Mouse (Mus musculus) MEL (cell line): ENCODE data around the gene Tnrc6c. TPM values are rescaled to one million over a fixed set of nuclear protein-coding genes. Genes with fewer than 3 reads are reported as not detected.

Experiments used
- DNase-seq: peaks from one replicate; pipeline ENCODE4 v3.0.0; 2011; ENCODE audit warnings: low read depth, low spot score
- H3K27ac ChIP-seq: 2 replicates; pipeline ENCODE4 v1.5.1; 2012; ENCODE audit warnings: low read depth, mild to moderate bottlenecking, control low read depth, low read length, moderate library complexity; ENCODE audit not compliant: control insufficient read depth
- H3K27me3 ChIP-seq, 2 experiments: fragments of 150-350 bp in 1 of 2; sonication (generic) in 1 of 2; 2 replicates each; pipeline ENCODE4 v1.6.1; 2012; ENCODE audit warnings: low read length in 2 of 2, mild to moderate bottlenecking in 2 of 2, improper control_type of control experiment in 1 of 2, moderate library complexity in 1 of 2; ENCODE audit not compliant: insufficient read depth in 2 of 2, control insufficient read depth in 1 of 2
- H3K36me3 ChIP-seq, 2 experiments: 2 replicates each; pipeline ENCODE4 v1.6.1; 2012 to 2014; ENCODE audit warnings: low read length in 2 of 2, improper control_type of control experiment in 1 of 2, inconsistent platforms in 1 of 2, mild to moderate bottlenecking in 1 of 2; ENCODE audit not compliant: insufficient read depth in 2 of 2, control insufficient read depth in 1 of 2
- H3K4me1 ChIP-seq, 2 experiments: fragments of 150-350 bp in 1 of 2; sonication (generic) in 1 of 2; 2 replicates each; pipeline ENCODE4 v1.6.1; 2012; ENCODE audit warnings: low read length in 2 of 2, improper control_type of control experiment in 1 of 2, mild to moderate bottlenecking in 1 of 2; ENCODE audit not compliant: insufficient read depth in 2 of 2, control insufficient read depth in 1 of 2
- H3K4me3 ChIP-seq, 2 experiments: fragments of 150-350 bp in 1 of 2; sonication (generic) in 1 of 2; 2 replicates each; pipeline ENCODE4 v1.5.1; 2012; ENCODE audit warnings: low read depth in 2 of 2, low read length in 2 of 2, mild to moderate bottlenecking in 2 of 2, moderate library complexity in 2 of 2, control low read depth in 1 of 2, improper control_type of control experiment in 1 of 2; ENCODE audit not compliant: control insufficient read depth in 1 of 2, insufficient read depth in 1 of 2
- H3K79me2 ChIP-seq: 2 replicates; pipeline ENCODE4 v1.6.1; 2012; ENCODE audit warnings: mild to moderate bottlenecking, low read length, moderate library complexity; ENCODE audit not compliant: control insufficient read depth, poor library complexity, insufficient read depth
- H3K9ac ChIP-seq: 2 replicates; pipeline ENCODE4 v1.6.1; 2012; ENCODE audit warnings: low read depth, mild to moderate bottlenecking, control low read depth, low read length, moderate library complexity; ENCODE audit not compliant: control insufficient read depth, poor library complexity, severe bottlenecking
- H3K9me3 ChIP-seq: fragments of 150-350 bp; sonication (generic); replicated peaks from 2 replicates; pipeline ENCODE4 v1.6.1; 2012; ENCODE audit warnings: mild to moderate bottlenecking, low read length, improper control_type of control experiment, moderate library complexity; ENCODE audit not compliant: insufficient read depth
- CHD1 ChIP-seq: IDR thresholded peaks from 2 replicates; pipeline ENCODE4 v1.6.1; 2012; ENCODE audit warnings: low read depth, mild to moderate bottlenecking, inconsistent platforms, low read length, improper control_type of control experiment
- CHD2 ChIP-seq: IDR thresholded peaks from 2 replicates; pipeline ENCODE4 v1.6.1; 2011; ENCODE audit warnings: low read length, improper control_type of control experiment
- E2F4 ChIP-seq: IDR thresholded peaks from 2 replicates; pipeline ENCODE4 v1.6.1; 2011; ENCODE audit warnings: low read depth, low read length, improper control_type of control experiment, borderline replicate concordance
- ETS1 ChIP-seq: IDR thresholded peaks from 2 replicates; pipeline ENCODE4 v1.6.1; 2012; ENCODE audit warnings: low read depth, mild to moderate bottlenecking, inconsistent platforms, low read length, improper control_type of control experiment, moderate library complexity
- GABPA ChIP-seq: IDR thresholded peaks from 2 replicates; pipeline ENCODE4 v1.6.1; 2012; ENCODE audit warnings: low read depth, mild to moderate bottlenecking, inconsistent platforms, low read length, improper control_type of control experiment, moderate library complexity
- GATA1 ChIP-seq: IDR thresholded peaks from 2 replicates; pipeline ENCODE4 v1.6.1; 2011; ENCODE audit warnings: low read depth, low read length, improper control_type of control experiment
- HCFC1 ChIP-seq: IDR thresholded peaks from 2 replicates; pipeline ENCODE4 v1.6.1; 2012; ENCODE audit warnings: low read depth, mild to moderate bottlenecking, inconsistent platforms, low read length, improper control_type of control experiment, moderate library complexity
- JUND ChIP-seq: IDR thresholded peaks from 2 replicates; pipeline ENCODE4 v1.6.1; 2011; ENCODE audit warnings: low read depth, mild to moderate bottlenecking, improper control_type of control experiment, low read length
- KAT2A ChIP-seq: conservative IDR thresholded peaks from 2 replicates; pipeline ENCODE4 v1.6.1; 2012; ENCODE audit warnings: low read depth, low read length, improper control_type of control experiment, inconsistent platforms
- MAFK ChIP-seq: IDR thresholded peaks from 2 replicates; pipeline ENCODE4 v1.6.1; 2011; ENCODE audit warnings: low read depth, mild to moderate bottlenecking, low read length, improper control_type of control experiment, borderline replicate concordance
- MXI1 ChIP-seq: IDR thresholded peaks from 2 replicates; pipeline ENCODE4 v1.6.1; 2011; ENCODE audit warnings: mild to moderate bottlenecking, low read depth, low read length, improper control_type of control experiment
- MYB ChIP-seq: IDR thresholded peaks from 2 replicates; pipeline ENCODE4 v1.6.1; 2011; ENCODE audit warnings: mild to moderate bottlenecking, low read depth, low read length, improper control_type of control experiment
- MYC ChIP-seq: IDR thresholded peaks from 2 replicates; pipeline ENCODE4 v1.6.1; 2011; ENCODE audit warnings: low read depth, mild to moderate bottlenecking, low read length, improper control_type of control experiment, moderate library complexity
- NRF1 ChIP-seq: IDR thresholded peaks from 2 replicates; pipeline ENCODE4 v1.6.1; 2014; ENCODE audit warnings: low read depth, mild to moderate bottlenecking, inconsistent platforms, low read length, improper control_type of control experiment, moderate library complexity; ENCODE audit not compliant: poor library complexity, insufficient read depth, severe bottlenecking
- POLR2A ChIP-seq, 2 experiments: IDR thresholded peaks; 2 replicates each; pipeline ENCODE4 v1.6.1; 2011 to 2012; ENCODE audit warnings: low read length in 2 of 2, mild to moderate bottlenecking in 2 of 2, control low read depth in 1 of 2, improper control_type of control experiment in 1 of 2, low read depth in 1 of 2, moderate library complexity in 1 of 2; ENCODE audit not compliant: control insufficient read depth in 1 of 2, insufficient read depth in 1 of 2, poor library complexity in 1 of 2
- POLR2AphosphoS2 ChIP-seq: IDR thresholded peaks from 2 replicates; pipeline ENCODE4 v1.6.1; 2011; ENCODE audit warnings: low read length, improper control_type of control experiment
- POLR2AphosphoS5 ChIP-seq: IDR thresholded peaks from 2 replicates; pipeline ENCODE4 v1.6.1; 2012; ENCODE audit warnings: low read depth, borderline replicate concordance, mild to moderate bottlenecking, inconsistent platforms, low read length, moderate library complexity, mixed read lengths
- SIN3A ChIP-seq: IDR thresholded peaks from 2 replicates; pipeline ENCODE4 v1.6.1; 2012; ENCODE audit warnings: low read length, improper control_type of control experiment, inconsistent platforms
- TAL1 ChIP-seq: IDR thresholded peaks from 2 replicates; pipeline ENCODE4 v1.6.1; 2012; ENCODE audit warnings: mild to moderate bottlenecking, inconsistent platforms, low read length, moderate library complexity, mixed read lengths
- TCF12 ChIP-seq: IDR thresholded peaks from 2 replicates; pipeline ENCODE4 v1.6.1; 2014; ENCODE audit warnings: low read depth, mild to moderate bottlenecking, inconsistent platforms, low read length, improper control_type of control experiment, moderate library complexity
- USF1 ChIP-seq: IDR thresholded peaks from 2 replicates; pipeline ENCODE4 v1.6.1; 2014; ENCODE audit warnings: low read depth, mild to moderate bottlenecking, inconsistent platforms, low read length, improper control_type of control experiment, moderate library complexity
- USF2 ChIP-seq, 2 experiments: IDR thresholded peaks; 2 replicates each; pipeline ENCODE4 v1.6.1; 2011 to 2012; ENCODE audit warnings: improper control_type of control experiment in 2 of 2, low read length in 2 of 2, borderline replicate concordance in 1 of 2, inconsistent platforms in 1 of 2, low read depth in 1 of 2, mild to moderate bottlenecking in 1 of 2; ENCODE audit not compliant: insufficient read depth in 1 of 2
- ZC3H11A ChIP-seq: IDR thresholded peaks from 2 replicates; pipeline ENCODE4 v1.6.1; 2012; ENCODE audit warnings: low read depth, mild to moderate bottlenecking, inconsistent platforms, low read length, improper control_type of control experiment
- ZMIZ1 ChIP-seq: IDR thresholded peaks from 2 replicates; pipeline ENCODE4 v1.6.1; 2012; ENCODE audit warnings: low read depth, mild to moderate bottlenecking, inconsistent platforms, low read length, improper control_type of control experiment, moderate library complexity
- ZNF384 ChIP-seq: IDR thresholded peaks from 2 replicates; pipeline ENCODE4 v1.6.1; 2012; ENCODE audit warnings: low read depth, mild to moderate bottlenecking, inconsistent platforms, low read length, improper control_type of control experiment
- polyA plus RNA-seq, 2 experiments: library from polyadenylated mRNA; stranded (reverse) in 1 of 2; unstranded in 1 of 2; fragments of >175 nt in 1 of 2; fragments of >200 nt in 1 of 2; gene quantifications; 2 replicates each; pipeline versions ENCODE4 v1.2.1 to v1.2.4; 2012; ENCODE audit warnings: low replicate concordance in 2 of 2, low read depth in 1 of 2; ENCODE audit not compliant: insufficient read length in 2 of 2, insufficient read depth in 1 of 2, missing spikeins in 1 of 2
- total RNA-seq: library from RNA; depleted of rRNA; stranded (reverse); fragments of 300-350 nt; gene quantifications from 2 replicates; pipeline ENCODE4 v1.2.3, GENCODE M21; 2012

Gene Tnrc6c
- total and polyA plus RNA-seq, 3 experiments = 16.0 to 19.1 TPM; not detected in 1

- TF ChIP-seq USF1 = no peak
- no peak for TF ChIP-seq POLR2A (IDR thresholded peaks at IDR 0.05; ENCODE audit: control insufficient read depth in 1 of 2, insufficient read depth in 1 of 2, low read depth in 1 of 2, low read length in 2 of 2, poor library complexity in 1 of 2)
- peak; percentile 54; the same call in 1 of the 2 replicates for TF ChIP-seq JUND
- TF ChIP-seq MYB = no peak
- no peak for TF ChIP-seq MAFK
- TF ChIP-seq POLR2AphosphoS5 = no peak
- peak; percentile 90 for TF ChIP-seq GATA1
- TF ChIP-seq POLR2AphosphoS2 = no peak
- no peak for TF ChIP-seq TAL1
- TF ChIP-seq KAT2A = no peak
- TF ChIP-seq SIN3A = peak; percentile 73
- TF ChIP-seq ETS1 = peak; percentile 35; the same call in 1 of the 2 replicates
- no peak for TF ChIP-seq ZMIZ1
- TF ChIP-seq CHD1 = no peak
These were observed 9.1 kb downstream of the Tnrc6c start (continued) for GRCm38 (mm10) chr11:117663036-117663809.

GRCm38 (mm10) chr11:117663810-117664139, 9.7 kb downstream of the Tnrc6c start:
- H3K79me2 ChIP-seq = peaks cover 74% of the 10 kb centered on the region
- DNase-seq = no peak
- peak overlapping the region in 1 of 2 experiments; percentile 40; a peak in 2 of 4 replicates for H3K4me3 ChIP-seq
- H3K9me3 ChIP-seq = no peaks in the 10 kb centered on the region
- no peak overlapping the region for H3K9ac ChIP-seq
- H3K27me3 ChIP-seq = no peaks in the 10 kb centered on the region
- no peak for TF ChIP-seq HCFC1
- TF ChIP-seq ZNF384 = 0 out of 2 replicates have a peak, but pooled peaks have one; percentile 35
- no peak for TF ChIP-seq TAL1
- peaks cover 24 to 28% of the 10 kb centered on the region in 2 experiments for H3K4me1 ChIP-seq
- H3K36me3 ChIP-seq = peaks cover 0 to 48% of the 10 kb centered on the region in 2 experiments; a peak in 3 of 4 replicates
- peak overlapping the region; percentile 81 for H3K27ac ChIP-seq

- Histone ChIP-seq H3K27ac (no peak overlapping the region), H3K9ac (no peak overlapping the region), H3K4me1 (peaks cover 24 to 26% of the 10 kb centered on the region in 2 experiments), H3K36me3 (peaks cover 0 to 45% of the 10 kb centered on the region in 2 experiments; a peak in 3 of 4 replicates), H3K27me3 (no peaks in the 10 kb centered on the region), H3K4me3 (no peak overlapping the region), H3K79me2 (peaks cover 67% of the 10 kb centered on the region), H3K9me3 (no peaks in the 10 kb centered on the region)
- TF ChIP-seq GATA1 = no peak
- TF ChIP-seq POLR2A (IDR thresholded peaks at IDR 0.05; ENCODE audit: control insufficient read depth in 1 of 2, insufficient read depth in 1 of 2, low read depth in 1 of 2, low read length in 2 of 2, poor library complexity in 1 of 2) = no peak
- TF ChIP-seq ZMIZ1 = no peak
- no peak for TF ChIP-seq POLR2AphosphoS5
- TF ChIP-seq TCF12 = no peak
- no peak for TF ChIP-seq MYC
- no peak for TF ChIP-seq USF2 (IDR thresholded peaks at IDR 0.05; ENCODE audit: borderline replicate concordance in 1 of 2, insufficient read depth in 1 of 2, low read depth in 1 of 2, low read length in 2 of 2)
- no peak for TF ChIP-seq CHD2
- TF ChIP-seq ZC3H11A = no peak
- no peak for TF ChIP-seq MXI1
- no peak for TF ChIP-seq MAFK
- TF ChIP-seq GABPA = no peak
- TF ChIP-seq NRF1 = no peak
- no peak for TF ChIP-seq E2F4
- no peak for DNase-seq
These were observed 11.1 kb downstream of the Tnrc6c start for GRCm38 (mm10) chr11:117665189-117665588.
